Mouse (Mus musculus) brain, embryonic 14.5 days (tissue): ENCODE results near the gene Igdcc3.

Experiments used
- CTCF ChIP-seq: fragments of 200-500 bp; IDR thresholded peaks from 2 replicates; pipeline ENCODE4 v1.5.1; 2012; ENCODE audit warnings: inconsistent platforms, mild to moderate bottlenecking, moderate library complexity, borderline replicate concordance; ENCODE audit not compliant: insufficient read depth, insufficient read length; ENCODE audit errors: extremely low read depth
- POLR2A ChIP-seq: fragments of 200-500 bp; IDR thresholded peaks from 2 replicates; pipeline ENCODE4 v1.6.1; 2012; ENCODE audit warnings: mild to moderate bottlenecking, inconsistent platforms, borderline replicate concordance; ENCODE audit not compliant: poor library complexity, insufficient read depth, insufficient read length, severe bottlenecking; ENCODE audit errors: extremely low read depth

GRCm38 (mm10) chr9:65216972-65217371, 76.0 kb downstream of the Igdcc3 start:
- no peak for TF ChIP-seq POLR2A
- no peak for TF ChIP-seq CTCF
